Mouse (Mus musculus): ENCODE results near the gene Nfasc.

Nfasc gene

DNA sequence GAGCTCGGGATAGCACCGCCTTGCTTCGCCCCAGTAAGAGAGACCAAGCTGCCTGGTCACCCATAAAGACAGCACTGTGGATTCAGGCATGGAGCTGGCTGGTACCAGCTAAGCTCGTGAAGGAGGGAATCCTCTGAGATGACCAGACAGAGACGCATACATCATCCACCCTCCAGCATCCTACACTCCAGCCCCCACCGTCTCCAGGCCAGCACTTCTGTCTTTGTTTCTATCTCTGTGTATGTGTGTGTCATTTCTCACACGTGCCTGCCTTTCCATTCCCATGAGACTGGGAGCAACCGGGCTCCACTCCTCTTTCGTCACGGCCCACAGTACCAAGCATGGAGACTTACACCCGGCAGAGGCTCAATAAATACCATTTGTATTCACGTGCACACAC is 9.3 kb downstream of the Nfasc start:
- DNase-seq (ENCODE audit: low spot score in 2 of 2), result no peak

DNA sequence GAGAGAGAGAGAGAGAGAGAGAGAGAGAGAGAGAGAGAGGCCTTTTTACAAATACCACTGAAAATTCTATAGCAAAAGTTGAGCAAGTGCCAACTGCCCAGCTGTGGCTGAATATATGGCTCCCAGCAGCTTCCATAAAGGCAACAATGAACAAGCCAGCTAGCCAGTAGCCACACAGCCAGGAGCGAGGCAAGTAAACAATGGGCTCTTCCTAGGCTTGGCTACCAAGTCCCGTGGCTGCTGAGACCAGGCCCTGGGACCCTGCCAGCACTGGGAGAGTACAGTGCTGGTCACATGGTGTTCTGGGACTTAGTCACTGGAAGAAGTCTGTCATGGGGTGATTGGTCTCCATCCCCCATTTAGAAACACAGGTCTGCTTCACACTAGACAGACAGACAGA is 14.0 kb downstream of the Nfasc start:
- no peak for DNase-seq (ENCODE audit: low spot score in 2 of 2)

DNA sequence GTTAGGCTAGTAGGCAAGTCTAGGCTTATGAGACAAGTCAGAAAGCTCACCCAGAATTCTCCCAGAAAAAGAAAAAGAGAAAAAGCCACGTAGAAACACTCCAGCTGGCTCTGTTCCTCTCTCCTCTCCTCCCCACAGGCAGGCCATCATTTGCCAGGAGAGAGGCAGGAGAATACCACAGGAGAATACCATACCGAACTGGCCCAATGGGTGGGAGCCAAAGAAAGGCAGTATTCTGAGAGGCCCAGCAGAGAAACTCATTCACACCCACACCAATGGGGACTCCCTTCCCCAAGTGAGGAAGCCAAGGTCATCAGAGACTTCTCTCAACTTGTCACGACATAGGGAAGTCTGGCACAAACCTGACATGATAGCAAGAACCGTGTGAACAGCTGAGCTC is 19.2 kb downstream of the Nfasc start:
- DNase-seq (ENCODE audit: low spot score in 2 of 2), result no peak

DNA sequence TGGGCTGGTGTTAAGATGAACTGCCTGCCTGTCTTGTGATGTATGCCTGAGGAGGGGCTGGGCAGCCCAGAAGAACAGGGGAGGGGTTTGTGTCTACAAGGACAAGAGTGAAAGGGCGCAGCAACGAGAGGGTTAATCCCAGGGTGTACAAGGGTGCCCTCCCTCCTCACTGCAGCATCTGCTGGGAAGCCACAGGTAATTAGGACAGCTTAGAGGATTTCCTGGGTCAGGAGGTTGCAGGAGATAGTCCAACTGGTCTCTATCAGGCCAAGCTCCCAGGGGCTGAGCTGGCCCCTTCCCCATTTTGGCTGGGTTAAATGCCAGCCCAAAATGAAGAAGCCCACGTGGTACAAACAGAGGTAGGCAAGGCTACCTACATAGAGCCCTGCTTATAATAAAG is 20.3 kb downstream of the Nfasc start:
- no peak for DNase-seq (ENCODE audit: low spot score in 2 of 2)

DNA sequence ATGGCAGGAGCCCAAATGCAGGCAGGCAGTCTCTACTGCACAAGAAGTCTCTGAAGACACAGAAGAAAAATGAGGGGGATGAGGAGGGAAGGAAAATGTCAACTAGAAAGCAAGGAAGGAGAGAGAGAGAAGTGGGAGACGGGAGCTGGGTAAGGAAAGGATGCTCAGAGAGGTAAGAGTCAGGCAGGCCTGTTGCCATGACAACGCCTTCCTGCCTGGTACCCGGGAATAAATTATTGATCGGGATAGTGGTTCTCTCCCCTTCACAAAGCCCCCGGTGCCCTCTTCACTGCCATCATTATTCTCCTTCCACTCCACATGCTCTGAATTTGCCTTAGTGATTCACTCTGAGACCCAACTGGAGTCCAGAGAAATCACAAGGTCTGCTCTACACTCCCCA is 23.4 kb downstream of the Nfasc start:
- DNase-seq (ENCODE audit: low spot score in 2 of 2), result no peak

DNA sequence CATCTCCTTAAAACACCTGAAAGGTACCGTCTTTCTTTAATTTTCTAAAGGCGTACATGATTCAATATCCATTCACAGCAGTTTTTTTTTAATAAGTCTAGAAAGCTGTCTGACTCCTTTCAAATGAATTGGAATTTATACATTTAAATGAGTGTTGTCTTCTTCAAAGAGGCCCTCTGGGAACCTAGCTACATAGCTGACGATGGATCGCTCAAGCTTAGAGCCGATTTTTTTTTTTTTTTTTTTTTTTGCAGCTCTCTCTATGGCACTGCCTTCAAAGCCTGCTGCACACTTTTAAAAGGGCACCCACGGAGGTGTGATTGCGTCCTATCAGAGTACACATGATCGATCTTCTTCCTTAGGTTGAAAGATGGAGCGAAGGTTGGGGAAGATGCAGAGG is 26.6 kb downstream of the Nfasc start:
- DNase-seq (ENCODE audit: low spot score in 2 of 2), result no peak

DNA sequence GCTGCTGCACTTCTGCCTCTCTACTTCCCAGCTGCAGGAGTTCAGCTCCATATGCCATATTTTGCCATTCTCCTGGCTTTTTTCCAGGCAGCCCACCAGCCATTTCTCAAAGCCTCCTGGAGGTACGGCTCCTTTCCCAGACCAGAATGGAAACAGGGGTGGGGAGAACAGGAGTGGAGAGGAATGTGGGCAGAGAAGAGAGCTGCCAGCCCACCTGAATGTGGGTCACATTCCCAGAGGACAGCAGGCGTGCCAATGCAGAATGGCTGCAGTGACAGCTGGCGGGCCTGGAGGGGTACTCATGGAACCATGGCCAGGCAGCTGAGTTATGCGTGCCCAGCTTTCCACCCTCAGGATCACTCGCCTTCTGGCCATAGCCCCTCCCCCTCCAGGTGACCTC is 32.2 kb downstream of the Nfasc start:
- DNase-seq (ENCODE audit: low spot score in 2 of 2), result no peak

DNA sequence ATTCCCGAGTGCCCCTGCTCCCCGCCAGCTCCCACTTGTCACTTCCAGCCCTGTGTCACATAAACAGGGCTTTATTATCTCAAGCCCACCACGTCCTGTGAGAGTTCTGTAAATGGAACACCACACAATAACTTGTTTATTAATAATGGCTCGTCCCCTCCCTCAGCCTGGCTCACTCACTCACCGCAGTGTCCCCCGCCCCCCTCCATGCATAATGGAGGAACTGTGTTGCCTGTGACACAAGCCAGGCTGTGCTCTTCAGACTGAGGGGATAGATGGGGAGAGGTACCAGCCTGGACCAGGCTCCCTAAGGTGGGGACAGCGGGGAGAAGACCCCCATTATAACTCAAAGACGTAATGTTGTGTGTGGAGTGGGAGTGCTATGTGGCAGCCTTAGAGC is 34.3 kb downstream of the Nfasc start:
- DNase-seq (ENCODE audit: low spot score in 2 of 2), result no peak

DNA sequence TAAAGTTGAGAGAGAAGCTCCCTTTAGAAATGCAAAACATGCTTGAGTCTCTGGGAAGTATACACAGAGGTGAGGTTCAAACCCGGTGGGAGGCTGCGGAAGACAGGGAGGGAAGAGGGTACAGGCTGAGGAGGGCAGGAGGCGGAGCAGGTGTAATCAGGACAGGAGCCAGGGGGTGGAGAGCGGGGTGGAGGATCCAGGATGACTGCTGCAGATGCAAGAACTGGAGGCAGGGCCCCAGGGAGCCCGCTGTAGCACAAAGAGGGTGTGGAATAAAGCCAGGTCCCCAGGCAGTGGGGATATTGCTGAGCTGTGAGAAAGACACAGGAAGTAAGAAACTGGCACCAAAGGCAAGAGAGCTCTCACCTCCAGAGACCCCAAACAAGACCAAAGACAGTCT is 38.1 kb downstream of the Nfasc start:
- no peak for DNase-seq (ENCODE audit: low spot score in 2 of 2)

DNA sequence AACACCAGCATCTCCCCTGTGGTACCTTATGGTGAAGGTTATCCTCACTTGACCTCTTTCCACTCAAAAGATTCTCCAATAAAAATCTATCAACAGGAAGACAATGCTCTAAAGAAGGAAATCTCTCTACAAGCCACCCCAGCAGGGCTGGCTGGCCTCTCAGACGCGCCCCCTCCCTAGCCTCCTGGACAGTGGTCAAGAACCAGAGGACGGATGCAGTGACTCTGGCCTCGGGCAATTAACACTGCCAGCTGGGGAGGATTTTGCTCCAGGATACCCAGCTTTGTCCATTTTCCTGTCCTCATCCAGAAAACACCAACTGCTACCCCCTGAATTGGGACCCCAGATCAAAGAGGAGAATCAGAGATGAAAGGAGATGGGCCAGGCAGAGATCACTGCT is 44.7 kb downstream of the Nfasc start:
- DNase-seq (ENCODE audit: low spot score in 2 of 2), result no peak

DNA sequence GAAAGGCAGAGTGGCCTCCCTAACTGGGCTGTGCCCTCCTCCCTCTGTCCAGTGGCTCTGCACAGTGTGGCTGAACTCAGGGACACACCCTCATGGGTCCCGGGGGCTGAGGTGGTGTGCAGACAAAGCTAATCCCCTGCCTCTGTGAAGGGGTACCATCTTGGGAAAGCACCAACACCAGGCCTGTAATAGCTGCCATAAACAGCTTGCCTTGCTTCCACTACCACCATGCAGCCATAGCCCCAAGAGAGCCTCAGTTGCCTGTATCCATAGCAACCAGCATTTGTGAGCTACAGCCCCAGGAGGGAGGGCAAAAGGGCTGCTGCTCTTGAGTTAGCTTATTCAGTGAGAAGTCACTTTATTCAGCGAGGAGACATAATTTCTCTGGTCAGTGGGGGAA is 45.4 kb downstream of the Nfasc start:
- no peak for DNase-seq (ENCODE audit: low spot score in 2 of 2)

DNA sequence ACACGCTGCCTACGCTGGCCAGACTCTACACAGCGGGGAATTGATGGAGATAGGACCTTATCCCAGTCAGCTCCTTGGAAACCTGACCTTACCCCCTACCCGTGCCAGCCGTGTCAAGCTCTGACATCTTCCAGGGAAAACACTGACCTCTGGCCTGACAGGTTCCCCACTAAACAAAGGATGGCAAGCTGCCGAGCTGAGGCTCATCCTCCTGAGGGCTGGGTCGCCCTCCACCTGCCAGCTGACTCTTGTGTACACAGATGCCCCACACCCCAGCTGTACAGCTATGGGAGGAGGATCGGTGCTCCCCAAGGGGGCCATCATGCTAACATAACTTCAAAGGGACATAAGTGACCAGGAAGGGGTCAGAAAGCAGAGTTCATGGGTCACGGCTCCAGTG is 47.6 kb downstream of the Nfasc start:
- no peak for DNase-seq (ENCODE audit: low spot score in 2 of 2)

DNA sequence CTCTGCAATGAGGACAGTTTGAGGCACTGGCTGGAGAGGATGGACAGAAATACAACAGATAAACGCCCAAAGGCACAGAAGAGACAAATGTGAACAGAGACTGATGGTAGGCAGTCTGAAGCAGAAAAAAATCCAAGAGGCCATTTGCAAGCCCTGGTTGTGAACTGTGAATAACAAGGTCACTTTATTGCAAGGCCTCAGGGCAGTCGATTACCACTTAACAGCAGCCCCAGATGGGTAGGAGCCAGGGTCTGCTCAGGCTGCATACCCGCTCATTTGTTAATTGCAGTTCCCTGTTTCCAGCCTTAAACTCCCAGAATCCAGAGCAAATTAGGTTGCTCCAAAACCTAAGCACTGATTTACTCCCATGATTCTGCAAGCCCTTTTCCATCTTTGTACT is 52.4 kb downstream of the Nfasc start:
- DNase-seq (ENCODE audit: low spot score in 2 of 2), result no peak

DNA sequence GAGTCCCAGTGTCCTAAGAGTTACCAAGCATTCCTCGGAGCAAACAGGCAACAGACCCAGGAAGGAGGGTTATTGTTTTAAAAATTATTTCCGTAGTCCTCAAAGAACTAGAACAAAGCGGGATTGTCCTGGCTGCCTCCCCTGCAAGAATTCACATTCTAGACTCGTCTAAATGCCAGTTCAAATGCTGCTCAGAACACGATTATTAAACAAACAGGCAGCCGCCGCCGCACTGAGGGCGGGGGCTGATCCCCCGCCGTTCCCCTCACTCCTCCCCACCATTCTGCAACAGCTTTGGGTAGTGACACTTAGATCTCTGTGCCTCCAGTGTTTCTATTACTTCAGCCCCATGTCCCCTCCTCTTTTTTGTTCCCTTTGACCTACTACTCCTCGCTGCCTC is 62.7 kb downstream of the Nfasc start:
- no peak for DNase-seq (ENCODE audit: low spot score in 2 of 2)

DNA sequence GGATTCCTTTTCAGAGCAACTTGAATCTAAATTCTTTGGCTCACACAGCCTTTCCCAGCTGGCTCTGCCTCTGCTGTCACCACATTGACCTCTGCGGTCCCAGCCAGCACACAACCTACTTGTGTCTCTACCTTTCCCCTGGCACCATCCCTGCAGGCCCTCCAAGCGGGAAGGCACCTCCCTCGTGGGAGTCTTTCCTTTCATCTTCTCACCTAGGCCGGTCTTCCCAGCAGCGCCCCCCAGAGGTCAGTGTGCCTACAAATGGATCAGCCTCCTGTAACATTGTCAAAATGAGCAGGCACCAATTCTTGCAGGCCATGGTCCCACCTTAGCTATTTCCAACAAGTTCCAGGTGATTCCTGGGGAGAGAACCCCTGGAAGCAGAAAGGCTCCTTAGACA is 63.5 kb downstream of the Nfasc start:
- no peak for DNase-seq (ENCODE audit: low spot score in 2 of 2)

DNA sequence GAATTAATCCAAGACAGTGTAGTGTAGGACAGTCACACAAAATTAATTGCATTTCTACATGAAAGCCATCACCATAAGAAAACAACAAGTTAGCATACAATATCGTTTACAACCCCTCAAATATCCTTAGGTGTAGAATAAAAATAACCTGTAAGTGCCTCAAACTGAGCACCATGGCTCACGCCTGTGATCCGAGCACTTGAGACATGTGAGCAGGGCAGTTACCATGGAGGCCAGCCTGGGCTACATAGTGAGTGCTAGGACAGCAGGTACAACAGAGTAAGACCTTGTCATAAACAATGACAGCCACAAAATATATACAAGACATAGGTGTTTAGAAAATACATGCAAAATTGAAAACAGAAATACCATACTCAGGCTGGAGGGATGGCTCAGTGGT is 68.9 kb downstream of the Nfasc start:
- DNase-seq (ENCODE audit: low spot score in 2 of 2), result no peak

DNA sequence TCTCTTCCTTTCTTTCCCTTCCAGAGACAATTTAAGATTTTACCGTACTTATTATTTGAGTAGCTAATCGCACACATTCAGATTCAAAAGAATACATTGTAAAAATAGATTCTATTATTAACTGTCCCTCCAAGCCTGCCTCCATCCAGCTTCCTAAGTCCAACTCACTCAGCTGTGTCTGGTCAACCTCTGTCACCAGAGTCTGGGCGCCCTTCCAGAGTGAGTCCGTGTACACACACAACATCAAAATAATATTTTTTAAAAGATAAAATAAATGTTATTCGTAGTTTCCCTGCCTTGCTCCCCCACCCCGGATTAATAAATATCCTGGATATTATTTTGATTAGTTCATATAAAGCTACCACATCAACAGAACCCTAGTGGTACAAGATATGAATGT is 72.4 kb downstream of the Nfasc start:
- DNase-seq (ENCODE audit: low spot score in 2 of 2), result no peak

DNA sequence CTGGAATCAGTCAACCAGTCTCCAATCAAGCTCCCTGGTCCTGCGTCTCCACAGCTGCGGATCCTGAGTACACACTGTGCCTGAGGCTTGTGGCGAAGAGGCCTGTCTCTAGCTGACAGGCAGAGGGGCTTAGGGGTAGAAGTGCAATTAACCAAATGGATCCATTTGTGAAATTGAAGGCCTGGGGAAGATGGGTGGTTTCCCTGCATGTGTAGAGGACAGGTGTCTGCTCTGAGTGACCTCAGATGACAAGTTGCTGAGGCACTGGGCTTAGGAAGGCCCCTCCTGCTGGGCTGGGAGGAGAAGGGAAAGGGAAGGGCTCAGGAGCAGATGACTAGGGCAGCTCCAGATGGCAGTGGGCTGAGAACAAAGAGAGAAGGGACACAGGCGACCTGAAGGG is 81.2 kb downstream of the Nfasc start:
- DNase-seq (ENCODE audit: low spot score in 2 of 2), result no peak

DNA sequence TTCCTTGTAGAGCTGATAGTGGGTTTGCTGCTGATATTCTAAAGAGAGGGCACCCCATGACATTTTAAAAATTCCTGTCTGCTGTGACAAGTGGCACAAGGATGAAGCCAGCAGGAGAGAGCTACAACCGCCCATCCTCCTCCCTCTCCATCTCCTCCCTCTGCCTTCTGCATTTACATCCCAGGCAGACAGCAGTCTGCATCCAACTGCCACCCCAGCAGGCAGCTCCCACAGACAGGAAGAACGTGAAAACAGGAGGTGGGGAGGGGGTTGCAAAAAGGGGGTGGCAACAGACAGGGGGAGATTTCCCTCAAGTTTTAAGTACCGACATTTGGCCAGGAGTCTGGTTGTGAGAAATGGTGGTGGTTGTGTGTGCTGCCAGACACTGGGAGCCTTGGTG is 82.0 kb downstream of the Nfasc start:
- DNase-seq (ENCODE audit: low spot score in 2 of 2), result no peak

DNA sequence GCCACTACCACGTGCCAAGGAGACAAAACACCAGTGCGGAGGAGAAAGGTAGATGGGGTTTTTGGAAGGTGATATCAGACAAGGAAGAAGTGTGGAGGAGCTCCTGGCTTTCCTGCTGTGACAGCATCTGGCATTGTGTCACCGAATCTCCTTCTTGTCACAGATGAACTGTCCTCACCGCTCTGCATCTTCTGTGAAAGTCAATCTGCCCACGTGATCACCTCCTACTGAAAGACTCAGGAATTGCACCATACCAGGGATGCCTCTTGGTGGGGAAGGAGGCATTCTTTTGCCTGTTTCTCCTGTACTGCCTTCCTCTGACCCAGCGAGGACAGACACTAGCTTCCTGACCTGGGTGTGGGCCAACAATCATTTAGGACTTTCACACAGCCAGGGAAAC is 86.0 kb downstream of the Nfasc start:
- no peak for DNase-seq (ENCODE audit: low spot score in 2 of 2)

DNA sequence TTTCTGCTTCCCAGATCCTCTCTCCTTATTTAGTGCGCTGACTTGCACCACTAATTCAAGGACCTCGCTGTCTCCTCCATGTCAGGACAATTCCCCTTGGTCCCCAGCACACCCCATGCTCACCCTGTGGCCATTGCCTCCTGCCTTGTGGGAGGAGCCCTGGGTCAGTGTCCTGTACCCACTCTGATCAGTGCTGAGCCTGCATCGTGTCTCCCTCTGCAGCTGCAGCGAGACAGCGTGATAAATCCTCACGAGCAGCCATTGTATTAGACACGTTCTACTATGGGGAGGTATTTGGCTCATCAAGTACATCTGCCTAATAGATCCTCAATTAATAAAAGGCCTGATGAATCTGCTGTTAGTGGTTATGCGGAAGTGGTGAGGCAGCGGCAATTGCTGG is 86.8 kb downstream of the Nfasc start:
- no peak for DNase-seq (ENCODE audit: low spot score in 2 of 2)

DNA sequence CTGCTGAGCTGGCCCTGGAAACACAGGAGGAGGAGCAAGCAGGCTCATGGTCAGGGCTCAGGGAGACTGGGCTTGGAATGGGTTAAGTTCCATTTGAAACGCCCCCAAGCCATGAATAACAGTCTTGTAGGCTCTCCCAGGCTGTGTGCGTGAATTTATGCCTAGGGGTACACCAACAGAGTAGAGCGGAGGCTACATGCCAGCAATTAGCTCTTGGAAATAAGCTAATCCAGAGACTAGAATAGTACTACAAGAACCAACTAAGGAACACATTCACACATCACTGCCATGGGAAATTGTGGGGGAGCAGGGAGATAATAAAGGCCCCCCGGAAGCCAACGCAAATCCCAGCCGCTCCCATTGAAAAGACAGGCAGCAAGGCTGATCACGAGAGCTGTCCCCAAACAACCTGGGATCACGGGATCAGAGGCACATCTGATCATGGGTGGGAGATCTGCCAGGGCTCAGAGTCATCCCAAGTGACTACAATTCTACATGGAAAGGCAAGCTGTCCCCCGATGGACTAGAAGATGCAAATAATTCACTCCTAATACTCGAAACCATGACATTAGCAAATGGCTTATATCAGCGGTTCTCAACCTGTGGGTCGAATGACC is 87.6 kb downstream of the Nfasc start:
- no peak for DNase-seq (ENCODE audit: low spot score in 2 of 2)

DNA sequence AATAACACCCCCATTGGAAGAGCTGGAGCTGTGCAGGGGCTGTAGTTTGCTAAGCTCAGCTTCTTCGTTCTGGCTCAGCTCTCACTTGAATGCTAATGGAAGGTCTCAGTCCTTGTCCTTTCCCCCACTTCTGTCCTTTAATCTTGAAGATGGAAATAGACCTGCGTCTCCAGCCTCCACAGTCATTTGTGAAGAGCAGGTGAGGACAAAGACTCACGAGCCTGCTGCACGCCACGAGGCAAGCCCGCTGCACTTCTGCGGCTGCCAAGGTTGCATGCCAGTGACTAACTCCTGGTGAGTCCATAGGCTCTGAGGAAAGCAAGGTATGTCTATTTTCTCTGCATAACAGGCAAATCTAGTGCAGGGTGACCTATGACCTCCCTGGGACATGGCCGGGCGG is 88.4 kb downstream of the Nfasc start:
- no peak for DNase-seq (ENCODE audit: low spot score in 2 of 2)

DNA sequence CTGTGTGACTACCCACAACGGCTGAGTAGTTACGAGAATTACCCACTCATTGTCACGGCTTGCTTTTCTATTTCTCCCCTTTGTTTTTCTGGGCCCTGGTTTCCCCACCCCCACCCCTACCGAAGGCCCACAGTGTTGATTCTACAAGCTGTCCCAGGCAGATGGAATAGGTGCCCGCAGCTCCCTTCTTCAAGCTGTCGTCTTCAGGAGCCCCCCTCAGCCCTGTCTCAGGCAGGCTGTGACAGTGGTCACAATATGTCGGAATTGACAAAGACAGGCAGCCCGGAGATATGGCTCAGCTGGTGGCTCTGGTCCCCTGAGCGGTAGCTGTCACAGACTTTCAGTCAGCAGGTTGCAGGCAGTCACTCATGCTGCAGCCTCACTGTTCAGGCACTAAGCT is 90.9 kb downstream of the Nfasc start:
- no peak for DNase-seq (ENCODE audit: low spot score in 2 of 2)

DNA sequence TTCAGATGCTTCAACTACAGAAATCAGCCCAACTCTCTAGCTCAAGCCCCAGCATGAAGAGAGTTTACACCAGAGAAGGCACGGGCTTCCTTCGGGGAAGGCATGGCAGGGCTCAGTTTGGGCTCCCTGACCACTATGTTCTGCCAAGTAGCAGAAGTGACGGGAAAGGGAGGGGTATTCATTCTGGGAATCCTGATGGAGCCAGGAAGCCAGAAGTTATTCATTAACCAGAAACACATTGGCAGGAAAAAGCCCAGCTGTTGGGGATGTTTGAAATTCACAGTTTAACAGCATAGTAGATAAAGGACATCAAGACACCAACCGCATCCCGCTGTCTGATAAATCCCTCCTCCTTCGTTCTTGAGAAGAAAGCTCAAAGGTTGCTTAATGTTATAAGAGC is 93.6 kb downstream of the Nfasc start:
- DNase-seq (ENCODE audit: low spot score in 2 of 2), result no peak

All from urinary bladder, adult 18-20 months (tissue).